9 mouse cellular contexts compared by ENCODE assay signal in genomic region chrX:48433527-48433899, GRCm38 (mm10). TPM values are rescaled to one million over a fixed set of nuclear protein-coding genes. Genes with fewer than 3 reads are reported as not detected.
A peak's percentile ranks its signal among the peaks of the same experiment; 100 is the strongest.
DNase-seq lines count a peak whose midpoint lies in the region; ATAC-seq lines count a peak whose summit lies in the region.
"Had no signal": no experiment of that assay in that cellular context is flagged by ENCODE, and none has a peak within 500 bp of the region (broad histone marks: within the 10 kb centered on the region; RNA-seq: fewer than 3 reads in every experiment).

No protein-coding gene starts in this region.

- no peaks in the 10 kb centered on the region for H3K27me3 ChIP-seq in kidney, embryonic 15.5 days
- H3K27me3 ChIP-seq in forebrain, embryonic 13.5 days: no peaks in the 10 kb centered on the region
- H3K27me3 ChIP-seq: forebrain, embryonic 15.5 days had no signal

- peaks cover 17% of the 10 kb centered on the region for H3K4me1 ChIP-seq in kidney, embryonic 15.5 days
- no peaks in the 10 kb centered on the region for H3K4me1 ChIP-seq in forebrain, embryonic 13.5 days
- H3K4me1 ChIP-seq: forebrain, embryonic 15.5 days had no signal

- peak overlapping the region; percentile 25; the same call in 1 of the 2 replicates for H3K4me2 ChIP-seq in kidney, embryonic 15.5 days
- H3K4me2 ChIP-seq in forebrain, embryonic 13.5 days: no peak overlapping the region
- H3K4me2 ChIP-seq: forebrain, embryonic 15.5 days had no signal

- ATAC-seq in kidney, embryonic 15.5 days (replicated peaks; ENCODE audit: low FRiP score): peak; percentile 76
- ATAC-seq in forebrain, embryonic 13.5 days: no peak
- ATAC-seq: forebrain, embryonic 15.5 days had no signal

- no peaks in the 10 kb centered on the region for H3K36me3 ChIP-seq in kidney, embryonic 15.5 days
- no peaks in the 10 kb centered on the region for H3K36me3 ChIP-seq in forebrain, embryonic 13.5 days (ENCODE audit: poor library complexity, severe bottlenecking)
- H3K36me3 ChIP-seq: forebrain, embryonic 15.5 days had no signal

- H3K9me3 ChIP-seq in kidney, embryonic 15.5 days (replicated peaks): no peaks in the 10 kb centered on the region
- no peaks in the 10 kb centered on the region for H3K9me3 ChIP-seq in forebrain, embryonic 13.5 days (replicated peaks)
- H3K9me3 ChIP-seq: forebrain, embryonic 15.5 days had no signal

- DNase-seq in kidney, adult 9 months: peak; percentile 24
- no peak for DNase-seq in kidney, adult 18-20 months
- DNase-seq in lung, postnatal 4 days: peak; percentile 66 to 82
- DNase-seq in thymus, postnatal 4 days: peak; percentile 87
- no peak for DNase-seq in testis, postnatal 10 days (ENCODE audit: low spot score)
- no peak for DNase-seq in ovary, postnatal 36 days (ENCODE audit: low spot score)

- no peak overlapping the region for H3K9ac ChIP-seq in kidney, embryonic 15.5 days
- no peak overlapping the region for H3K9ac ChIP-seq in forebrain, embryonic 13.5 days
- H3K9ac ChIP-seq: forebrain, embryonic 15.5 days had no signal

- 36% methylated on average over 6 of the region's 6 CpGs for WGBS in kidney, embryonic 15.5 days
- 52% methylated on average over 6 of the region's 6 CpGs for WGBS in forebrain, embryonic 13.5 days

- 0 out of 2 replicates have a peak overlapping the region, but pooled peaks have one; percentile 18 for H3K27ac ChIP-seq in kidney, embryonic 15.5 days
- H3K27ac ChIP-seq in forebrain, embryonic 13.5 days: no peak overlapping the region
- H3K27ac ChIP-seq: forebrain, embryonic 15.5 days had no signal

- no peak overlapping the region for H3K4me3 ChIP-seq in kidney, embryonic 15.5 days (replicated peaks)
- no peak overlapping the region for H3K4me3 ChIP-seq in forebrain, embryonic 13.5 days
- H3K4me3 ChIP-seq: forebrain, embryonic 15.5 days had no signal

RNA-seq across cellular contexts. Expression of gene Elf4, which starts 29.4 kb away (rescaled TPM):
- 5.3 and 6.3 TPM in 2 replicates for polyA plus RNA-seq in kidney, embryonic 15.5 days (2015; fragmentation: Nextera tagmentation; extraction: Ambion mirVana)
- 0.43 and 0.72 TPM in 2 replicates for polyA plus RNA-seq in forebrain, embryonic 13.5 days (2015; fragmentation: Nextera tagmentation; extraction: Ambion mirVana)

Comparison
In these comparisons a context has a peak if more than half of its experiments do, and no peak if none do; other contexts are left out.
1. DNase-seq: peak in kidney, adult 9 months (single experiment), lung, postnatal 4 days (2 of 2) and thymus, postnatal 4 days (single experiment); none in kidney, adult 18-20 months (single experiment), testis, postnatal 10 days (single experiment) and ovary, postnatal 36 days (single experiment).